Mouse (Mus musculus): ENCODE measurements around the gene Tectb. TPM values are rescaled to one million over a fixed set of nuclear protein-coding genes. Genes with fewer than 3 reads are reported as not detected.
"Not testable (repeated sequence)": the region's sequence is repeated elsewhere in the genome, so short reads cannot be mapped to it uniquely, and the experiment has no call there.

Gene Tectb
- polyA plus RNA-seq, 1 experiment from 2014 or later, result 0.08 TPM

GRCm38 (mm10) chr19:55169236-55169729 is 11.2 kb upstream of the Tectb start:
- H3K36me3 ChIP-seq; DNase-seq (ENCODE audit: low spot score); H3K27me3 ChIP-seq (ENCODE audit: insufficient read depth, poor library complexity, severe bottlenecking); H3K27ac ChIP-seq; H3K9me3 ChIP-seq; H3K4me3 ChIP-seq: not testable (repeated sequence)
- 84% methylated on average over 8 of the region's 8 CpGs for WGBS
- 0 out of 2 replicates have a peak, but pooled peaks cover 11% of the 10 kb centered on the region for H3K4me1 ChIP-seq

DNA sequence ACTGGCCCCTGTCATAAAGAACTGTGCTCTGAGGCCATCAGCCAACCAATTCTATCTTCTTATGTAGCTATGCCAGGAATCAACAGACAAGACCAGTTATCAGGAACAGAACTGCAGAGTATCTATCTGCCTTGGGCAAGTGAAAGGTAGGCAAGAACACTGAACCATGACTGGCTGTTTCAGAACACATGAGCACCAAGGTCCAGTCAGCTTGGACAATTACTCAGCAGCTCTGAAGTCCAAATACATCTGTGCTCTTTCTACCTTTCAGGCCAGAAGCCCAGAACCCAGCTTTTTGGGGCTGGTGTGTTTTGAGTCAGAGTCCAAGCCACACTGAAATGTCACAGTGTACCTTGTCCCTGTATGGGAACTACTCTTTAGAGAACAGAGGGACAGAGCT is 10.1 kb upstream of the Tectb start:
- H3K27me3 ChIP-seq (ENCODE audit: insufficient read depth, poor library complexity, severe bottlenecking), result no peaks in the 10 kb centered on the region
- no peak overlapping the region for H3K4me3 ChIP-seq
- H3K4me1 ChIP-seq, result 0 out of 2 replicates have a peak, but pooled peaks cover 2% of the 10 kb centered on the region
- H3K36me3 ChIP-seq, result no peaks in the 10 kb centered on the region
- peaks cover 4% of the 10 kb centered on the region; the same call in 1 of the 2 replicates for H3K9me3 ChIP-seq
- H3K27ac ChIP-seq, result no peak overlapping the region
- no peak for DNase-seq (ENCODE audit: low spot score)

- Histone ChIP-seq H3K36me3 (no peaks in the 10 kb centered on the region), H3K9me3 (peaks cover 4% of the 10 kb centered on the region; the same call in 1 of the 2 replicates), H3K4me3 (no peak overlapping the region), H3K4me1 (no peaks in the 10 kb centered on the region), H3K27me3 (ENCODE audit: insufficient read depth, poor library complexity, severe bottlenecking) (no peaks in the 10 kb centered on the region), H3K27ac (no peak overlapping the region)
- no peak for DNase-seq (ENCODE audit: low spot score)
- WGBS, result 80% methylated on average over 1 of the region's 1 CpGs
Observed at GRCm38 (mm10) chr19:55171585-55171984, 8.9 kb upstream of the Tectb start.

- no peak overlapping the region for H3K27ac ChIP-seq
- H3K36me3 ChIP-seq, result no peaks in the 10 kb centered on the region
- peaks cover 5% of the 10 kb centered on the region; the same call in 1 of the 2 replicates for H3K27me3 ChIP-seq (ENCODE audit: insufficient read depth, poor library complexity, severe bottlenecking)
- no peak for DNase-seq (ENCODE audit: low spot score)
- 74% methylated on average over 3 of the region's 3 CpGs for WGBS
- H3K4me3 ChIP-seq, result no peak overlapping the region
- no peaks in the 10 kb centered on the region for H3K9me3 ChIP-seq
- H3K4me1 ChIP-seq, result no peaks in the 10 kb centered on the region
Observed at GRCm38 (mm10) chr19:55177143-55177542, 3.4 kb upstream of the Tectb start.

GRCm38 (mm10) chr19:55184442-55184841 is 3.9 kb downstream of the Tectb start:
- no peaks in the 10 kb centered on the region for H3K4me1 ChIP-seq
- no peak overlapping the region for H3K27ac ChIP-seq
- no peaks in the 10 kb centered on the region for H3K36me3 ChIP-seq
- H3K4me3 ChIP-seq, result no peak overlapping the region
- no peak for DNase-seq (ENCODE audit: low spot score)
- no peaks in the 10 kb centered on the region for H3K9me3 ChIP-seq
- H3K27me3 ChIP-seq (ENCODE audit: insufficient read depth, poor library complexity, severe bottlenecking), result peaks cover 8% of the 10 kb centered on the region; the same call in 1 of the 2 replicates
- 74% methylated on average over 7 of the region's 7 CpGs for WGBS

DNA sequence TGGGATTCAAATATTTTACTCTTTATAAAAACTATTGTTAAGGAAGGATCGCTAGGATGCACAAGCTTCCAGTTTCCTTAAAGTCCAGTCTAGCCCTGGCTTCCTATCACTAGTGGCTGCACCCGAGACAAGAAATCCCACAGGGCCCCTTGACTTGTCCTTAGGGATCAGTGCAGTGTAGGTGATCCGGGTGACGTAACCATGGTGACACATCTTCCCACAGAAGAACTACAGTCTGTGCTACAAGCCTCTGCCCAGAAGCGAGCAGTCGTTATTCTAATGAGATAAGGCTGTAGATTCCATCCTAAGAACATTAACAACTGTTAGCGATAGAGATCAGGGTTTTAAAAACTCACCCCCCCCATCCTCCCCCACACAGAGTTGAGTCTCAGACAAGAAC is 4.5 kb downstream of the Tectb start:
- no peaks in the 10 kb centered on the region for H3K36me3 ChIP-seq
- peaks cover 8% of the 10 kb centered on the region; the same call in 1 of the 2 replicates for H3K27me3 ChIP-seq (ENCODE audit: insufficient read depth, poor library complexity, severe bottlenecking)
- H3K27ac ChIP-seq, result no peak overlapping the region
- 59% methylated on average over 7 of the region's 7 CpGs for WGBS
- H3K4me3 ChIP-seq, result no peak overlapping the region
- H3K9me3 ChIP-seq, result no peaks in the 10 kb centered on the region
- no peak for DNase-seq (ENCODE audit: low spot score)
- peaks cover 4% of the 10 kb centered on the region; the same call in 1 of the 2 replicates for H3K4me1 ChIP-seq

GRCm38 (mm10) chr19:55185651-55186050 is 5.1 kb downstream of the Tectb start:
- H3K36me3 ChIP-seq, result no peaks in the 10 kb centered on the region
- no peak for DNase-seq (ENCODE audit: low spot score)
- no peak overlapping the region for H3K27ac ChIP-seq
- peaks cover 5% of the 10 kb centered on the region; the same call in 1 of the 2 replicates for H3K4me1 ChIP-seq
- peaks cover 8% of the 10 kb centered on the region; the same call in 1 of the 2 replicates for H3K27me3 ChIP-seq (ENCODE audit: insufficient read depth, poor library complexity, severe bottlenecking)
- H3K4me3 ChIP-seq, result no peak overlapping the region
- no peaks in the 10 kb centered on the region for H3K9me3 ChIP-seq
- WGBS, result 68% methylated on average over 3 of the region's 3 CpGs

GRCm38 (mm10) chr19:55190065-55190464 is 9.5 kb downstream of the Tectb start:
- no peak for DNase-seq (ENCODE audit: low spot score)

DNA sequence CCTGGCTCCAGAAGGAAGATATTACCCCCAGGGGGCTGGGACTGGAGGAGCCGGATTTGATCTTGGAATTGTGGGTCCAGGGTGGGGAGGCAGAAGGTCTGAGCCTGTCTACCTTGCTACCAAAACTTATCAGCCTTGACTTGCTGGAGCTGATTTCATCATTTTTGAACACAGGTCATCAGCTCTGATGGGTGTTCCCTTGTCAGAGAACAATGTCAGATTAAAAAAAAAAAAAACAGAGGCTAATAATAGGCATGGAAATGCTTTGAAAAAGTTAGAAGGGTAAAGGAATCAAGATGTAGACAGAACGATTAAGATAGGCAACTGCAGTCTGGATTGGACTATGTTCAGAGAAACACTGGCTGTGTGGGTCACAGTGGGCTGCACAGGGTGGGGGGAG is 11.1 kb downstream of the Tectb start:
- no peak overlapping the region for H3K4me3 ChIP-seq
- H3K27ac ChIP-seq, result no peak overlapping the region
- whole genome bisulfite sequencing, result 61% methylated on average over 2 of the region's 2 CpGs
- H3K9me3 ChIP-seq, result no peaks in the 10 kb centered on the region
- H3K27me3 ChIP-seq (ENCODE audit: insufficient read depth, poor library complexity, severe bottlenecking), result peaks cover 4% of the 10 kb centered on the region; the same call in 1 of the 2 replicates
- DNase-seq (ENCODE audit: low spot score), result no peak
- H3K36me3 ChIP-seq, result no peaks in the 10 kb centered on the region
- H3K4me1 ChIP-seq, result peaks cover 13% of the 10 kb centered on the region; the same call in 1 of the 2 replicates

More at GRCm38 (mm10) chr19:55190065-55190464, 9.5 kb downstream of the Tectb start:
- 70% methylated on average over 5 of the region's 5 CpGs for WGBS
- H3K4me3 ChIP-seq, result no peak overlapping the region
- H3K36me3 ChIP-seq, result no peaks in the 10 kb centered on the region
- H3K9me3 ChIP-seq, result no peaks in the 10 kb centered on the region
- H3K27ac ChIP-seq, result no peak overlapping the region
- peaks cover 13% of the 10 kb centered on the region; the same call in 1 of the 2 replicates for H3K4me1 ChIP-seq
- H3K27me3 ChIP-seq (ENCODE audit: insufficient read depth, poor library complexity, severe bottlenecking), result peaks cover 4% of the 10 kb centered on the region; the same call in 1 of the 2 replicates

GRCm38 (mm10) chr19:55192254-55192945 is 11.9 kb downstream of the Tectb start:
- Histone ChIP-seq H3K9me3 (no peaks in the 10 kb centered on the region), H3K27ac (no peak overlapping the region), H3K36me3 (no peaks in the 10 kb centered on the region), H3K4me1 (peaks cover 13% of the 10 kb centered on the region; the same call in 1 of the 2 replicates), H3K4me3 (no peak overlapping the region), H3K27me3 (ENCODE audit: insufficient read depth, poor library complexity, severe bottlenecking) (peaks cover 4% of the 10 kb centered on the region; the same call in 1 of the 2 replicates)
- no peak for DNase-seq (ENCODE audit: low spot score)
- WGBS, result 84% methylated on average over 21 of the region's 21 CpGs

DNA sequence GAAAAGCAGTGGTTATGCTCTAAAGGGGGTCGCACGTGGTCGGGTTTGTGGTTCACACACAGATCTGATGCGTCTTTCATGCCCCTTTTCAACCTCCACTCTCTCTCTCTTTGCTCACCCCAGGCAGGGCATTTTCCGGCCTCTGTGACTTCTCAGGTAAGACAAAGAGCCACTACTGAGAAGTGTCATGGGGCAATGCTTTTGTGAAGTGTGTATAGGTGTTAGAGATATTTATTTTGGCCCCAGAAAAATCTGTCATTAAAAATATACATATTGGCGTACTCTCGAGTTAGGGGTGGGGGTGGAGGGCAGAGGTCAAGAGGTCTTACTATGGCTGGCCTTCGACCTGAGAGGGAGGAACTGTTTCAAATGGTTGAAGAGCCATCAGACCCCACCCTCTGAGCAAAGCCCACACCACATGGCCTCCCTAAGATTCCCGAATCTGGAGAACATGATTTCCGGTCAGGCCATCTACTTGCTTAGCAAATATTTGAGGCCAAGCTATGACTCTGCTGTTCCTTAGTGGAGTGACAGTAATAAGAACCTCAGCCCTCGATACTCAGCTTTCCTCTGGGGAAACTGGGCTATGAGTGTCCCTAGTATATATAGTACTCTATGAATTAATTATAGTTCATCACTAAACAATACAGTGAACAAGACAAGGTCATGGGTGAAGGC is 13.3 kb downstream of the Tectb start:
- no peak for DNase-seq (ENCODE audit: low spot score)
- peaks cover 13% of the 10 kb centered on the region; the same call in 1 of the 2 replicates for H3K4me1 ChIP-seq
- peaks cover 4% of the 10 kb centered on the region; the same call in 1 of the 2 replicates for H3K27me3 ChIP-seq (ENCODE audit: insufficient read depth, poor library complexity, severe bottlenecking)
- 75% methylated on average over 11 of the region's 11 CpGs for WGBS
- no peaks in the 10 kb centered on the region for H3K9me3 ChIP-seq
- no peak overlapping the region for H3K4me3 ChIP-seq
- H3K27ac ChIP-seq, result no peak overlapping the region
- no peaks in the 10 kb centered on the region for H3K36me3 ChIP-seq

DNA sequence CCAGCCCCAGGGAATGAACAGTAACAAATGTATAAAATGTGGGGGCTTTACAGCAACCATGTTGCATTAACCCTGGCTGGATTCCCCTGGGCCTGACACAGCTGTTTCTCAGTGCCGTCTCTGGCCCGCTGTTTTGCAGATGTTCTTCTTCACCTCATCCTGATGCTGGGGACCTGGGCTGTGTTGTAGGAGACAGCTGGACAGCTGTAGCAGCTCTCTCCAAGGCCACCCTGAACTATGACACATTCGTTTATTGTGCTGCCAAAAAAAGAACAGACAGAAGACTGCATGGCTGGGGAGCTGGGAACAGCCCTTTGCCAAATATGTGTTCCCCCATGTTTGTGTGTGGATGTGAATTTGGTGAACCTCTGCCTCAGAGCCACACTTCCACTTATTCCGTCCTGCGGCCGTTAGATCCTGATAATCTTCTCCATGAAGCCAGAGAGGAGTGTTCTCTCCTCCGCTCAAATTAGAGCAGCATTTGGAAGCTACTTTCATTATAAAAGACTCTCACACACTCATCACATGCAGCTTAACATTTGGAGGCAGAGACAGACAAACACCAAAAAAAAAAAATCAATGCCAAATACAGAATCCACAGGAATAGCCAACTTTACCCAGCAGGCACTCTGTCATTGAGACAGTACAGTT is 14.1 kb downstream of the Tectb start:
- H3K4me1 ChIP-seq, result peaks cover 13% of the 10 kb centered on the region; the same call in 1 of the 2 replicates
- H3K27me3 ChIP-seq (ENCODE audit: insufficient read depth, poor library complexity, severe bottlenecking), result peaks cover 9% of the 10 kb centered on the region
- DNase-seq (ENCODE audit: low spot score), result no peak
- H3K9me3 ChIP-seq, result no peaks in the 10 kb centered on the region
- H3K27ac ChIP-seq, result no peak overlapping the region
- no peak overlapping the region for H3K4me3 ChIP-seq
- H3K36me3 ChIP-seq, result no peaks in the 10 kb centered on the region
- 74% methylated on average over 7 of the region's 7 CpGs for WGBS

All from heart, embryonic 10.5 days (tissue).